Mouse (Mus musculus) ES-Bruce4 (cell line): ENCODE measurements around the gene Lcn2. TPM values are rescaled to one million over a fixed set of nuclear protein-coding genes. Genes with fewer than 3 reads are reported as not detected.
"Not testable (repeated sequence)": the region's sequence is repeated elsewhere in the genome, so short reads cannot be mapped to it uniquely, and the experiment has no call there.

Source experiments
- H3K27ac ChIP-seq: 2 replicates; pipeline ENCODE4 v1.5.1; 2012; ENCODE audit warnings: low read length, inconsistent platforms; ENCODE audit not compliant: insufficient read depth
- H3K27me3 ChIP-seq: 2 replicates; pipeline ENCODE4 v1.6.1; 2012; ENCODE audit warnings: mild to moderate bottlenecking, low read length, inconsistent platforms; ENCODE audit not compliant: control insufficient read depth, poor library complexity, insufficient read depth, severe bottlenecking
- H3K36me3 ChIP-seq: 2 replicates; pipeline ENCODE4 v1.6.1; 2012; ENCODE audit warnings: inconsistent platforms, mild to moderate bottlenecking, low read length, moderate library complexity; ENCODE audit not compliant: control insufficient read depth, poor library complexity, insufficient read depth, severe bottlenecking
- H3K4me1 ChIP-seq: one replicate; pipeline ENCODE4 v1.8.1; 2011; ENCODE audit warnings: low read length; ENCODE audit not compliant: control insufficient read depth, insufficient read depth
- H3K4me3 ChIP-seq: 2 replicates; pipeline ENCODE4 v1.5.1; 2011; ENCODE audit warnings: low read depth, mild to moderate bottlenecking, low read length
- H3K9ac ChIP-seq: 2 replicates; pipeline ENCODE4 v1.6.1; 2012; ENCODE audit warnings: low read depth, mild to moderate bottlenecking, inconsistent platforms; ENCODE audit not compliant: poor library complexity, severe bottlenecking
- H3K9me3 ChIP-seq: replicated peaks from 2 replicates; pipeline ENCODE4 v1.6.1; 2012; ENCODE audit warnings: mild to moderate bottlenecking, low read length, inconsistent platforms; ENCODE audit not compliant: control insufficient read depth, poor library complexity, insufficient read depth, severe bottlenecking
- CTCF ChIP-seq: IDR thresholded peaks from one replicate; pipeline ENCODE4 v1.8.1; 2011; ENCODE audit warnings: low read depth, low read length
- EP300 ChIP-seq: IDR thresholded peaks from 2 replicates; pipeline ENCODE4 v1.6.1; 2011; ENCODE audit warnings: low read depth, low read length; ENCODE audit not compliant: insufficient read depth
- POLR2A ChIP-seq: IDR thresholded peaks from one replicate; pipeline ENCODE4 v1.8.1; 2011; ENCODE audit warnings: low read length; ENCODE audit not compliant: insufficient read depth
- polyA plus RNA-seq: library from polyadenylated mRNA; stranded (reverse); fragments of >200 nt; gene quantifications from 2 replicates; pipeline ENCODE4 v1.2.4, GENCODE M21; 2011; ENCODE audit warnings: low read depth; ENCODE audit not compliant: missing spikeins, insufficient read depth, insufficient read length

Gene Lcn2
- polyA plus RNA-seq, 1 experiment, result not detected

- peak overlapping the region; percentile 57 for H3K9ac ChIP-seq
- TF ChIP-seq EP300 (no peak), POLR2A (no peak), CTCF (no peak)
- H3K27ac ChIP-seq, result no peak overlapping the region
- no peaks in the 10 kb centered on the region for H3K36me3 ChIP-seq
- H3K9me3 ChIP-seq, result no peaks in the 10 kb centered on the region
- no peaks in the 10 kb centered on the region for H3K27me3 ChIP-seq
- no peaks in the 10 kb centered on the region for H3K4me1 ChIP-seq
- H3K4me3 ChIP-seq, result peak overlapping the region; percentile 87
Measured at GRCm38 (mm10) chr2:32363376-32364106, 24.5 kb downstream of the Lcn2 start.

GRCm38 (mm10) chr2:32362817-32363340 is 25.2 kb downstream of the Lcn2 start:
- Histone ChIP-seq H3K4me1 (no peaks in the 10 kb centered on the region), H3K9me3 (no peaks in the 10 kb centered on the region), H3K27me3 (no peaks in the 10 kb centered on the region), H3K9ac (peak overlapping the region; percentile 57), H3K27ac (no peak overlapping the region), H3K4me3 (peak overlapping the region; percentile 87), H3K36me3 (no peaks in the 10 kb centered on the region)
- TF ChIP-seq EP300 (no peak), POLR2A (no peak), CTCF (peak; percentile 68)

GRCm38 (mm10) chr2:32362274-32362673 is 25.8 kb downstream of the Lcn2 start:
- not testable (repeated sequence) for H3K27me3 ChIP-seq
- H3K9ac ChIP-seq, result peak overlapping the region; percentile 57

GRCm38 (mm10) chr2:32361437-32361836 is 26.6 kb downstream of the Lcn2 start:
- no peaks in the 10 kb centered on the region for H3K4me1 ChIP-seq
- H3K4me3 ChIP-seq, result peak overlapping the region; percentile 85
- H3K27me3 ChIP-seq, result no peaks in the 10 kb centered on the region
- H3K9me3 ChIP-seq, result no peaks in the 10 kb centered on the region
- H3K36me3 ChIP-seq, result no peaks in the 10 kb centered on the region
- peak overlapping the region; percentile 63 for H3K9ac ChIP-seq
- no peak overlapping the region for H3K27ac ChIP-seq
- TF ChIP-seq POLR2A, result no peak
- no peak for TF ChIP-seq EP300
- peak; percentile 77 for TF ChIP-seq CTCF

More at GRCm38 (mm10) chr2:32362274-32362673, 25.8 kb downstream of the Lcn2 start:
- H3K36me3 ChIP-seq, H3K27ac ChIP-seq, H3K4me1 ChIP-seq, H3K9me3 ChIP-seq: not testable (repeated sequence)
- H3K4me3 ChIP-seq, result peak overlapping the region; percentile 87

GRCm38 (mm10) chr2:32360741-32361140 is 27.3 kb downstream of the Lcn2 start:
- Histone ChIP-seq H3K4me1 (no peaks in the 10 kb centered on the region), H3K9me3 (no peaks in the 10 kb centered on the region), H3K4me3 (peak overlapping the region; percentile 20; the same call in 1 of the 2 replicates), H3K36me3 (no peaks in the 10 kb centered on the region), H3K9ac (peak overlapping the region; percentile 63; the same call in 1 of the 2 replicates), H3K27ac (no peak overlapping the region), H3K27me3 (no peaks in the 10 kb centered on the region)
- TF ChIP-seq EP300, result no peak
- TF ChIP-seq POLR2A, result no peak
- TF ChIP-seq CTCF, result no peak

- no peak overlapping the region for H3K4me3 ChIP-seq
- no peaks in the 10 kb centered on the region for H3K27me3 ChIP-seq
- no peaks in the 10 kb centered on the region for H3K36me3 ChIP-seq
- H3K27ac ChIP-seq, result no peak overlapping the region
- TF ChIP-seq EP300 (no peak), POLR2A (no peak), CTCF (no peak)
- no peak overlapping the region for H3K9ac ChIP-seq
- no peaks in the 10 kb centered on the region for H3K9me3 ChIP-seq
- H3K4me1 ChIP-seq, result no peaks in the 10 kb centered on the region
Measured at GRCm38 (mm10) chr2:32358381-32358780, 29.7 kb downstream of the Lcn2 start.
